Mouse (Mus musculus) lung, embryonic 15.5 days (tissue): ENCODE data around the gene Stum. TPM values are rescaled to one million over a fixed set of nuclear protein-coding genes. Genes with fewer than 3 reads are reported as not detected.

Experiments
- ATAC-seq: fragments of 200-750 bp; cut with Nextera tagmentation; 2 replicates; pipeline ENCODE4 v1.8.0; 2017; ENCODE audit warnings: moderate number of reproducible peaks, borderline replicate concordance; ENCODE audit not compliant: low FRiP score, low TSS enrichment; ENCODE audit errors: extremely low read depth
- H3K27ac ChIP-seq: fragments of 300-500 bp; sonication (generic); 2 replicates; pipeline ENCODE4 v1.5.1; 2015; ENCODE audit warnings: moderate library complexity, mild to moderate bottlenecking, inconsistent platforms
- H3K27me3 ChIP-seq: fragments of 300-500 bp; sonication (generic); 2 replicates; pipeline ENCODE4 v1.6.1; 2015; ENCODE audit warnings: inconsistent platforms
- H3K36me3 ChIP-seq: fragments of 300-500 bp; sonication (generic); 2 replicates; pipeline ENCODE4 v1.6.1; 2015; ENCODE audit warnings: inconsistent platforms
- H3K4me1 ChIP-seq: fragments of 300-500 bp; sonication (generic); 2 replicates; pipeline ENCODE4 v1.6.1; 2015; ENCODE audit warnings: inconsistent platforms
- H3K4me2 ChIP-seq: fragments of 300-500 bp; sonication (generic); 2 replicates; pipeline ENCODE4 v1.6.1; 2015; ENCODE audit warnings: inconsistent platforms, mild to moderate bottlenecking, moderate library complexity
- H3K4me3 ChIP-seq: fragments of 300-500 bp; sonication (generic); 2 replicates; pipeline ENCODE4 v1.5.1; 2015; ENCODE audit warnings: mild to moderate bottlenecking, inconsistent platforms
- H3K9ac ChIP-seq: fragments of 300-500 bp; sonication (generic); 2 replicates; pipeline ENCODE4 v1.6.1; 2015; ENCODE audit warnings: inconsistent platforms
- H3K9me3 ChIP-seq: fragments of 300-500 bp; sonication (generic); 2 replicates; pipeline ENCODE4 v1.6.1; 2016; ENCODE audit warnings: inconsistent platforms
- WGBS: fragments of 180-500 bp; shearing (Covaris S2); methylation state at CpG from one replicate; pipeline ENCODE4 v1.1.7; 2015; 5-methylcytosine and 5-hydroxymethylcytosine counted together
- polyA plus RNA-seq: library from polyadenylated mRNA; unstranded; fragments of >200 nt; fragmentation: Nextera tagmentation; extraction: Ambion mirVana; gene quantifications from 2 replicates; pipeline ENCODE4 v1.2.1, GENCODE M21; 2015

Stum gene
- polyA plus RNA-seq, 1 experiment from 2014 or later, result 0.17 TPM

DNA sequence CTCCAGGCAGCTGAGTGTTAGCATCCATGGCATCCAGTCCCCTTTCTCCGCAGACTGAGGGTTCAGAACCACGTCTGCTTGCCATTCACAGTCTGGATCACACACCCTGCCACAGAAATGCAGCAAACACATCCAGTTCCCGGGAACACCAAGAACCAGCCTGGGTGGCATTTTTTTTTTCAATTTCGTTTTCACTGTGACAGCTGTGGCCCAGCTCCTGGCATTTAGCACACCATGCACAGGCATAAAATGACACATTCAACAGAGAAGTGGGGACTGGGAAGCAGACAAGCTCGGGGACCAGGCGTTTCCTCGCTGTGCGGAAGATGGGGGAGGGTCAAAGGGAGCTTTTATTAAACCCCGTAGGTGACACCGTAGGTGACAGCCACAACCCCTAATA, 55.6 kb downstream of the Stum start:
- no peak for ATAC-seq
- Histone ChIP-seq H3K27me3 (no peaks in the 10 kb centered on the region), H3K9me3 (no peaks in the 10 kb centered on the region), H3K36me3 (no peaks in the 10 kb centered on the region), H3K4me3 (no peak overlapping the region), H3K27ac (no peak overlapping the region), H3K9ac (no peak overlapping the region), H3K4me1 (peaks cover 17% of the 10 kb centered on the region), H3K4me2 (no peak overlapping the region)
- WGBS, result 51% methylated on average over 10 of the region's 10 CpGs

DNA sequence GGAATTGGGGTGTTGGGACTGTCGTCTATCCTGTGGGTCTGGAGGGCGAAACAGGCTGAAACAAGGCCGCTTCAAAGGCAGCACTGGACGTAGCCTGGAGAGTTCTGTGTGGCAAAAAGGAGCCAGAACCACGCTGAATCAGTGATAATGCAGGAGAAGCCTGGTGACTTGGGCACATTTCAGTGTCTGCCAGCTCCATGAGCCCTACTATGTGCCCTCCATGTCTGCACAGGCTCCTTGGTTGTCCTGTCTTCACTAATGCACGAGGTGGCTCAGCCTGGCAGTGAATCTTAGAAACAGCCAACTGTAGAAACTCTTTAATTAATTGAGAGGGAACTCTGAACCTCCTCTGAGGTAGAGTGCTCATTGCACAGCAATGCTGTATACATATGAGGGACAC, 56.9 kb downstream of the Stum start:
- WGBS, result 74% methylated on average over 6 of the region's 6 CpGs
- no peak overlapping the region for H3K9ac ChIP-seq
- ATAC-seq, result no peak

DNA sequence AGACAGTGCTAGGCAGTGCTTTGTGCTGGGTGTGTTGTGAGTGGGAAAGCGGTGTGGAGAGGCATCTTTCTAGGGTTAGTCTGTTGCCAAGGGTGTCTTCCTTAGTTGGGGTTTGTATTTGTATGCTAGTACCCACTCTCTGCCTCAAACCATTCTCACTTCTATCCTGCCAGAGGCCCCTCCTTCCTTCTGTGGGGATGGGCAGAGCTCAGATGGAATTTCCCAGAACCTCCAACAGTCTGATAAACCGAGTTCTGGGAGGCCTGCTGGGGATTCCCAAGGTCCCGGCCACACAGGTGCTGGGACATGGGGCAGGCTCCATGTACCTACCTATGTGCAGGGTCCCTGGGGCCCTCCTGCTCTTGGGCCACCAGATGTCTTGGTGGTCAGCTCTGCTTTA, 59.4 kb downstream of the Stum start:
- no peak for ATAC-seq
- Histone ChIP-seq H3K9me3 (no peaks in the 10 kb centered on the region), H3K4me2 (no peak overlapping the region), H3K4me3 (no peak overlapping the region), H3K36me3 (peaks cover 9% of the 10 kb centered on the region; the same call in 1 of the 2 replicates), H3K4me1 (peaks cover 38% of the 10 kb centered on the region), H3K27ac (no peak overlapping the region), H3K27me3 (no peaks in the 10 kb centered on the region), H3K9ac (no peak overlapping the region)
- WGBS, result 81% methylated on average over 3 of the region's 3 CpGs

More for the DNA sequence above, 56.9 kb downstream of the Stum start:
- no peak overlapping the region for H3K27ac ChIP-seq
- H3K36me3 ChIP-seq, result no peaks in the 10 kb centered on the region
- H3K4me2 ChIP-seq, result no peak overlapping the region
- H3K4me3 ChIP-seq, result no peak overlapping the region
- no peaks in the 10 kb centered on the region for H3K9me3 ChIP-seq
- H3K27me3 ChIP-seq, result no peaks in the 10 kb centered on the region
- peaks cover 30% of the 10 kb centered on the region for H3K4me1 ChIP-seq

DNA sequence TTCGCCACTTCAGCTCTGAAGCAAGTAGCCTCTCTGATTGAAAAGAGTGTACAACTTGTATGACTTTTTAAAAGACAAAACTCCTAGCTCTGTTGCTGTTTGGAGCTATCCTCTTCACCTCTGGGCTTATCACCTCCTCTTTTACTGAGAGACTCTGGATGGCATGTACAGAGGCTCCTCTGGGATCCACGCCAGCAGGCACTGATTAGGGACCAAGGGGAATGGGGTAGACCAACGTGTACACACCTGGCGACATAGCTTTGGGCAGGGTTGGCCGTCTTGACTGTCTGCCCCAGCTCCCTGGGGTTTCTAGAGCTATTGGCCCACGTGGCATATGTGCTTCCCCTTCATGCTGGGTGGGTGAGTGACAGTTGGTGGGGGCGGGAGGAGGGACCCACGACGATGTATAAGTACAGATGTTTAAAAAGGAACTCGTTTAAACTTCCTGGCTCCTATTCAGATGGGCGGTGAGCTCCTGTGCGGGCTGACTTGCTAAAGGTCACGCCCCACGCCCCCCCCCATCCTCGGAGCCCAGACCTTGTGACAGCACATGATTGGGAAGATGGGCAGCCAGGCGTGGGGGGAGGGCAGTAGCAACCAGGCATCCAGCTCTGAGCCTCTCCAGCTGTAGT, 60.2 kb downstream of the Stum start:
- peaks cover 34% of the 10 kb centered on the region for H3K4me1 ChIP-seq
- 0 out of 2 replicates have a peak overlapping the region, but pooled peaks have one; percentile 5 for H3K27ac ChIP-seq
- H3K4me3 ChIP-seq, result no peak overlapping the region
- no peak overlapping the region for H3K4me2 ChIP-seq
- ATAC-seq, result no peak
- peaks cover 16% of the 10 kb centered on the region for H3K36me3 ChIP-seq
- H3K9me3 ChIP-seq, result no peaks in the 10 kb centered on the region
- H3K9ac ChIP-seq, result no peak overlapping the region
- WGBS, result 38% methylated on average over 16 of the region's 16 CpGs
- no peaks in the 10 kb centered on the region for H3K27me3 ChIP-seq

DNA sequence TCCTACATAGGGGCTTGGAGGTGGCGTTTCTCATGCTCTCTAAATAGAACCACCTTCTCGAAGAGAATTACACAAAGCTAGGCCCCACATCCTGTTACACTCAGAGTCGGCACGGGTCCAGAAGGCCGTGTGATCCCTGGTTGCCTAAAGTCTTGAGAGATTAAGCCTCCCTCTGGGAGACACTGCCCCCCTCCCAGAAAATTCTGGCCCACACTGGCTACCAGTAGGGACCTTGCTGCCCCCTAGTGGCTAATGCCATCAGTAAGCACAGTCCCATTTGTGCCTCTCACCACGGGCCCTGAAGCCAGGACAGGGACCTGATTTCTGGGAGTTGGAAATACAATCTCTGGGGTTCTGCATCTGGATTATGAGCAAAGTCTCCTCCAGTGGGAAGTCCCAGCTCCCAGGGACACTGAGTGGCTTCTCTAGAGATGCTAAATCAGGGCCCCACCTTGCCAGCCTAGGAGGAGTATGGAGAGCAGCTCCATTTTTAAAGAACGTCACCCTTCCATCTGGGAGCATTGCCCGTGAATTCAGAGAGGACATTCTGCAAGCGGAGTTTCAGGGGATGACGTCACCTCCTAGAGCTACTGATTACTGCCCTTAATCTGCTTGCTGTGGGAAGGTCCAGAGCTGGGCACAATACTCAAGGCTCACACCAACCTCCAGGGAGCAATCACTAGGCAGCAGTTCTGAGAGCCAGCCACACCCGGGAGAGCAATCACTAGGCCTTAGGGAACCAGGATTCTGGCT, 61.1 kb downstream of the Stum start:
- Histone ChIP-seq H3K9ac (no peak overlapping the region), H3K4me3 (no peak overlapping the region), H3K9me3 (no peaks in the 10 kb centered on the region), H3K36me3 (peaks cover 17% of the 10 kb centered on the region), H3K27me3 (no peaks in the 10 kb centered on the region), H3K27ac (no peak overlapping the region), H3K4me1 (peaks cover 30% of the 10 kb centered on the region), H3K4me2 (no peak overlapping the region)
- 24% methylated on average over 11 of the region's 11 CpGs for WGBS
- peak; percentile 48; the same call in 1 of the 2 replicates for ATAC-seq

DNA sequence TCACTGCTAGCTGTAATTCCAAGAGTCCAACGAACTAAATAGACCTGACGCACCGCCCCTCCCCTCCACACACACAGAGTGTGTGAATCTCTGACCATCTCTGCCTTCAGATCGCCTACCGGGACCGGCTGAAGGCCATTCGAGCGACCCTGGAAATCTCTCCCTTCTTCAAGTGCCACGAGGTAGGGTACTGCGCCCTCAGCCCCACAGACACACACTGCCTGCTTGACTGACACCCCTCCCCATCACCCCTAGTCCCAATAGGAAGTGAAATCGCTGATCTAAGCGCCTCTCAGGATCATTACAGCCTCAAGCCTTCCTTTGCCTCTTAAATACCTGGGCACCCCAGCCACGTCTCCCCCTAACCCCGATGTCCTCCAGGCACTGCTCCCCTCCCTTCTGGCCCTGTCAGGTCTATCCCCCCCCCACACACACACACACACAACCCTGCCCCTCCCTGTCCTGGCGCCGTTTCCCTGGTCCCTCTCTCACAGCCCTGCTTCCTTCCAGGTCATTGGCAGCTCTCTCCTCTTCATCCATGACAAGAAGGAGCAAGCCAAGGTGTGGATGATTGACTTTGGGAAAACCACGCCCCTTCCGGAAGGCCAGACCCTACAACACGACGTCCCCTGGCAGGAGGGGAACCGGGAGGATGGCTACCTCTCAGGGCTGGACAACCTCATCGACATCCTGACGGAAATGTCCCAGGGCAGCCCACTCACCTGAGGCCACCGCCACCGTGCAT, 62.0 kb downstream of the Stum start:
- H3K36me3 ChIP-seq, result peaks cover 19% of the 10 kb centered on the region
- H3K27me3 ChIP-seq, result no peaks in the 10 kb centered on the region
- no peak overlapping the region for H3K4me2 ChIP-seq
- peaks cover 30% of the 10 kb centered on the region for H3K4me1 ChIP-seq
- H3K9me3 ChIP-seq, result no peaks in the 10 kb centered on the region
- WGBS, result 54% methylated on average over 25 of the region's 25 CpGs
- no peak overlapping the region for H3K4me3 ChIP-seq
- H3K9ac ChIP-seq, result no peak overlapping the region
- ATAC-seq, result no peak
- H3K27ac ChIP-seq, result no peak overlapping the region

DNA sequence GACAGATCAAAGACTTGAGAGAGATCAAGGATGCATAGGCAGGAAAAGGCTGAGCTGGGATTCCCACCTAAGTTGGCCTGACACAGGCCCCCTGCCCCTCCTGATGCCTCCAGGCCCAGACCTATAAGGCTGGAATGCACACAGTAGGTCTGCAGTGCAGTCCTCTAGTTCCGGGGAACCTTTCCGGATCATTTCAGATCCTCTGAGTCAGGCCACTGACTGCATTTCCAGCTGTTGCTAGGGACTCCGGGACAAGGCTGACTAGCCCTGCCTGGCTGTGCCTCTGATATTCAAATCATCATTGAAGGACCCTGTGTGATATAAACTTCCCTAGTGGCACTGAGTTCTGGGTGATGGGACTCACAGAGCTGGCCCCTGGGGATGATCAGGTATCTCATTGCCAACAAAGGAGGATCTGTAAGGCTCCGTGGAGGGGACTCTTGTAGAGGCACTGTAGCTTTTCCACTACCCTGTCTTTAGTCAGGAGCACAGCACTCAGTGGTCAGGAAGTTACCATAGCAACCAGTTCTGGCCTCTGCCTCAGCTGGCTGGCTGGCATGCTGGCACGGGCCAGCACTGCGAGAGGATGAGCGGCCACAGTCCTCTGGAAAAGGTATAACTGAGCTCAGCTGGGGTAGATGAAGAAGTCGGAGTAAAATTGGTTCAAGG, 62.7 kb downstream of the Stum start:
- WGBS, result 56% methylated on average over 8 of the region's 8 CpGs
- Histone ChIP-seq H3K27me3 (no peaks in the 10 kb centered on the region), H3K4me2 (no peak overlapping the region), H3K4me1 (peaks cover 30% of the 10 kb centered on the region), H3K4me3 (no peak overlapping the region), H3K27ac (no peak overlapping the region), H3K9me3 (no peaks in the 10 kb centered on the region), H3K9ac (no peak overlapping the region), H3K36me3 (peaks cover 25% of the 10 kb centered on the region)
- no peak; the same call in 1 of the 2 replicates for ATAC-seq

DNA sequence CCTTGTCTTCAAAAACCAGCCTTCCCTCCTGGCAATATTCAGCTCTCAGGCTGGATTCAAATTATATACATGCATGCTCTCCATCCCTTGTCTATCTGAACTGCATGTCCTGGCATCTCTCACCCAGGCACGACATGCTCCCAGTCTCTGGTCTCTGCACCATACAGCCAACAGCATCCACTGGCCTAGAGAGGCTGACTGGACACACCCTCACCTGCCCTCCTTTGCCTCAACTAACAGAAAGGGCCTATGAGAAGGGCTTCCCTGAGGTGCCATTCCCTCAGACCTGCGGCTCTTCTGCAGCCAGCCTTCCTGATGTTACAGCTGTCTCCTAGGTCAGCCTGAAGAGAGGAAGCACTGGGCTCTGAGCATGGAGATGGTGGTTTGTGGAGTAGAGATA, 64.2 kb downstream of the Stum start:
- Histone ChIP-seq H3K9ac (no peak overlapping the region), H3K27ac (no peak overlapping the region), H3K4me1 (peaks cover 30% of the 10 kb centered on the region), H3K27me3 (no peaks in the 10 kb centered on the region), H3K9me3 (no peaks in the 10 kb centered on the region), H3K36me3 (peaks cover 35% of the 10 kb centered on the region), H3K4me2 (no peak overlapping the region), H3K4me3 (no peak overlapping the region)
- WGBS, result 85% methylated on average over 2 of the region's 2 CpGs
- ATAC-seq, result no peak

DNA sequence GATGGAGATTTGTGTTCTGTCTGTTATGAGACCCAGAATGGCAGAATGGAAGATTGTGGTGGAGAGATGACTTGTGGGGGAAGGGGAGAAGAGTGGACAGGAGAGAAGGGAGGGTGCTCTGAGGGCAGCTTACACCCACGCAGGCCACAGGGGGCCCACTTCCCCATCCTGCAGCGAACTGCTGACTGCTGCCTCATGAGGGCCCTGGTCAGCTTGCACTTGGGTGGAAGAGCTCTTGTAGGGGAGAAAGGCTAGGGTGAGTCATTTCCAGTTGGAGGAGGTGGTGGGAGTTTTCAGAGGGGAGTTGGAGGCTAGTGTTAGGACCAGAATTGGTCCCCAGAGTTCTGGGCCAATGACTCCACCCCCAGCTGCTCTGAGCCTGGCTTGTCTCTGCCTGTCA, 66.2 kb downstream of the Stum start:
- Histone ChIP-seq H3K27me3 (no peaks in the 10 kb centered on the region), H3K36me3 (peaks cover 35% of the 10 kb centered on the region), H3K4me3 (no peak overlapping the region), H3K9ac (no peak overlapping the region), H3K4me1 (peaks cover 17% of the 10 kb centered on the region), H3K4me2 (no peak overlapping the region), H3K27ac (no peak overlapping the region), H3K9me3 (no peaks in the 10 kb centered on the region)
- 53% methylated on average over 2 of the region's 2 CpGs for WGBS
- ATAC-seq, result no peak

DNA sequence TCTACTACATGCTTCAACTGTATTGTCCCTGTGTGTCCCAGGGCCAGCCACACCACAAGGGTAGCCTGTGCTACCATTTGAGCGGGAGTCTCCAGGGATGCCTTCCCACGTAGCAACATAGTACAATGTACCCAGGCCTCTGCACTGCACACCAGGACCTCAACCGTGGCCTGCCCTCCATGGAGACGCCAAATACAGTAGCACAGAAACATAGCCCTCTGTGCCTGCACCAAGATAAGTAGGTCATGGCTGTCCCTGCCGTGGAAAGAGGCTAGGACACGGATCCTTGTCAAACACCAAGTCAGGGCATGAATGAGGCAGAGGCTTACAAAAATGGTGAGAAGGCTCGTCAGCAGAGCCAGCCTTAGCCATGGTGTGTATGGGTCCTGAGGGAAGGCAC, 67.5 kb downstream of the Stum start:
- H3K4me3 ChIP-seq, result no peak overlapping the region
- no peaks in the 10 kb centered on the region for H3K9me3 ChIP-seq
- peaks cover 4% of the 10 kb centered on the region; the same call in 1 of the 2 replicates for H3K4me1 ChIP-seq
- WGBS, result 88% methylated on average over 7 of the region's 7 CpGs
- peaks cover 35% of the 10 kb centered on the region for H3K36me3 ChIP-seq
- H3K27ac ChIP-seq, result no peak overlapping the region
- H3K4me2 ChIP-seq, result no peak overlapping the region
- no peak for ATAC-seq
- no peaks in the 10 kb centered on the region for H3K27me3 ChIP-seq
- no peak overlapping the region for H3K9ac ChIP-seq

DNA sequence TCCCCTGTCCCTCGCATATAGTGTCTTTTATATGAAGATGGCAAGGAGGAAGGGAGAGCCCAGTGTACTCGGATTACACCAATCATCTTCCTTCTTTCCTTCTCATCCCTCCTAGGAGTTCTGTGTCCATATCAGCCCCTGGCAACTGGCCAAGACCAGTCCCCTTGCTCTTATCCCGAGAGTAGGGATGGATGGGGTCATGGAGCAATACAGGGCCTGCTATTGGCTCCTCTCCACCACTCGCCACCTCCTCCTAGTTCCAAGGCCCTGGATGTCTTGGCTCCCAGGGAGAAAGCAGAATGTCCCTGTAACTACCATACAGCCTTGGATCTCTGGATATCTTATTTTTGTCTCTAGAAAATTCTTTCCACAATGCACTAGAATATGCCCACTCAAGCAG, 68.2 kb downstream of the Stum start:
- Histone ChIP-seq H3K27me3 (no peaks in the 10 kb centered on the region), H3K4me2 (no peak overlapping the region), H3K4me3 (no peak overlapping the region), H3K36me3 (peaks cover 30% of the 10 kb centered on the region), H3K4me1 (no peaks in the 10 kb centered on the region), H3K9ac (no peak overlapping the region), H3K27ac (no peak overlapping the region), H3K9me3 (no peaks in the 10 kb centered on the region)
- peak; percentile 40; the same call in 1 of the 2 replicates for ATAC-seq
- WGBS, result 38% methylated on average over 4 of the region's 4 CpGs
